Comparison of ENCODE assay signal across 16 mouse cellular contexts in the genomic region with DNA sequence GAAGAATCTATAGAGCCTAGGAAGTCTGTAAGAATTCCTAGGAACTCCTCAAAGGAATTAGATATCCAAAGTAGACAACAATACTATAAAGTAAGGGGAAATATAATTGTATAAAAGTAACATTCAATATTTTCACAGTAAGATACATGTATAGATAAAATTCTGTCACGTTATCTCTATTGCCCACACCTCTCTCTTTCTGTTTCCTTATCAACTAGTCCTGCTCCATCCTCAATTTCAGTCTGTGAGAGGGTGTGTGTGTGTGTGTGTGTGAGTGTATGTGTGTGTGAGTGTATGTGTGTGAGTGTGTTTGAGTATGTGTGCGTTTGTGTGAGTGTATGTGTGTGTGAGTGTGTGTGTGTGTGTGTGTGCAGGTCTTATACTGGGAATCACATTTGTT.
"Had no signal": no experiment of that assay in that cellular context is flagged by ENCODE, and none has a peak within 500 bp of the region (broad histone marks: within the 10 kb centered on the region; RNA-seq: fewer than 3 reads in every experiment).

No protein-coding gene starts in this region.

- H3K27me3 ChIP-seq: neural tube, embryonic 13.5 days; neural tube, embryonic 15.5 days; stomach, embryonic 15.5 days had no signal

- H3K27ac ChIP-seq: neural tube, embryonic 13.5 days; neural tube, embryonic 15.5 days; stomach, embryonic 15.5 days; stomach, postnatal 0 days had no signal

- H3K9ac ChIP-seq: neural tube, embryonic 13.5 days; neural tube, embryonic 15.5 days; stomach, embryonic 15.5 days had no signal

- H3K4me1 ChIP-seq: neural tube, embryonic 13.5 days; neural tube, embryonic 15.5 days; stomach, embryonic 15.5 days had no signal

- DNase-seq: retina, postnatal 1 day; right cerebral cortex, adult 18-20 months; right cerebral cortex, postnatal 14 days; right cerebral cortex, postnatal 25 days; right cerebral cortex, postnatal 4 days; spleen, adult 18-20 months; thymus, adult 18-20 months; thymus, adult 2 months; thymus, postnatal 14 days; thymus, postnatal 25 days; thymus, postnatal 36 days; thymus, postnatal 4 days had no signal

- H3K36me3 ChIP-seq: neural tube, embryonic 13.5 days; neural tube, embryonic 15.5 days; stomach, embryonic 15.5 days had no signal

- H3K4me3 ChIP-seq: neural tube, embryonic 13.5 days; neural tube, embryonic 15.5 days; stomach, embryonic 15.5 days had no signal

- H3K9me3 ChIP-seq: neural tube, embryonic 13.5 days; neural tube, embryonic 15.5 days; stomach, embryonic 15.5 days had no signal
